Mouse (Mus musculus) ES-Bruce4 (cell line): ENCODE measurements around the gene Clrn3.

Experiments
- CTCF ChIP-seq: IDR thresholded peaks from one replicate; pipeline ENCODE4 v1.8.1; 2011; ENCODE audit warnings: low read depth, low read length
- EP300 ChIP-seq: IDR thresholded peaks from 2 replicates; pipeline ENCODE4 v1.6.1; 2011; ENCODE audit warnings: low read depth, low read length; ENCODE audit not compliant: insufficient read depth
- POLR2A ChIP-seq: IDR thresholded peaks from one replicate; pipeline ENCODE4 v1.8.1; 2011; ENCODE audit warnings: low read length; ENCODE audit not compliant: insufficient read depth

- TF ChIP-seq POLR2A (no peak), EP300 (no peak), CTCF (no peak)
Observed at GRCm38 (mm10) chr7:135465293-135465692, 63.2 kb downstream of the Clrn3 start.
